Mouse (Mus musculus): ENCODE data around the gene Zfp593. TPM values are rescaled to one million over a fixed set of nuclear protein-coding genes. Genes with fewer than 3 reads are reported as not detected.

The Zfp593 gene
- polyA plus RNA-seq, 1 experiment from 2014 or later = 10.4 TPM

DNA sequence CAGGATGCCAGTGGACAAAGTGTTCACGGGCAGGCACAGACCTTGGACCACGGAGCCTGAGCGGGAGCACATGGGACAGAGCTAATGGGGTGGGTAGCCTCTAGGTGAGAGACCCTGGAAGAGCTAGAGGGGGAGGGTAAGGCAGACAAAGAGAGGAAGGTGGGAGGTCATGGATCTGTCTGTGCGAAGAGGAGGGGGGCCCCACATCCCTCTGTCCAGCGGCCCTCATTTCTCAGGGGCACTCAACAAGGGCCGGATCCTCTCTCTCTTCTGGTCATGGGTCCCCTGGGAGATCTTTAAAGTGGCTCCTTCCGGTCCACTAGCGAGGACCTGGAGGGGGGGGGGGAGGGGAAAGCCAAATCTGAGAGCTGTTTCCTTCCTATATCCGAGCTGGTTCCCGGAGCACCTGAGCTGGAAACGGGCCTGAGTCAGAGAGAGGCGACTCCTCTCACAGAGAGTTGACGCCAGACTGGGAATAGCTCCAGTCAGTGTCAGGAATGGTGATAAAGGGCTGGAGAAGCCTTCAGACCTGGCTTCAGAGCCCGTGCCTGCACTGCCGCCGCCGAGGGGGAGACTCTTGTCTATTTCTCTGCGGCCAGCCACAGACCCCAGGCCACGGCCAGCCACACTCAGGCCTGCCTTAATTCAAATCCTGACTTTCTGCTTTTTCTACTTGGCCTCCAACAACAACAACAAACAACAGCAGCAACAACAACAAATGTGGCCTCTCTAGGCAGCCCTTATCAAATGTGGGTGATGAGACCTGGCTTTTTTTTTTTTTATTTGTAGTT, 11.2 kb upstream of the Zfp593 start:
- TF ChIP-seq CTCF (IDR thresholded peaks at IDR 0.05) = no peak
- no peak for DNase-seq (ENCODE audit: low read depth, low spot score)
- POLR2A ChIA-PET = no interaction called here
- in situ Hi-C loops (cut with MboI; ENCODE audit: low pct_unique_long_range_greater_than_20kb) = loop anchor here (5.0 kb wide), 1 partner anchor 131 kb away; no protein-coding TSS in a partner anchor
- ATAC-seq = no peak
- peaks cover 7% of the 10 kb centered on the region for H3K27me3 ChIP-seq
- CTCF ChIA-PET = no interaction called here

DNA sequence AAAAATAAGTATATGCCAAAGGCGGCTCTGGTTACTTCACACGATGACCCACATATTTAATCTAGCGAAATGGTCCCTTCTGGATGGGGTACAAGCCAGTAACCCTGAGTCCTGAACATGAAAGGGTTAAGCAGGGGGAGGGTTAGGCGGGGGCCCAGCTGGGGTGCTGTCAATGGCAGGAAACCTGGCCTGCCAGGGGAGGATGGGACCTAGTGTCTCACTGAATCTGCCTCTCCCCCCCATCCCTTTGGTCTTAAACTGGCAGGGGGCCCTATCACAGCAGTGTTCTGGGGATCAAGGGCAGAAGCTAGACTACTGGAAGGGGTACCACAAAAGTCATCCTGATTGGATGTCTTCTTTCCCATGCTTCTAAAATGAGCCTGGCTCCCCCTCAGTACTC, 10.5 kb upstream of the Zfp593 start:
- ChIA-PET CTCF (no interaction called here), POLR2A (no interaction called here)
- DNase-seq (ENCODE audit: low read depth, low spot score) (no peak), ATAC-seq (no peak)
- TF ChIP-seq CTCF (IDR thresholded peaks at IDR 0.05) = no peak
- in situ Hi-C loops (cut with MboI; ENCODE audit: low pct_unique_long_range_greater_than_20kb) = loop anchor here (5.0 kb wide), 1 partner anchor 131 kb away; no protein-coding TSS in a partner anchor
- H3K27me3 ChIP-seq = peaks cover 11% of the 10 kb centered on the region

DNA sequence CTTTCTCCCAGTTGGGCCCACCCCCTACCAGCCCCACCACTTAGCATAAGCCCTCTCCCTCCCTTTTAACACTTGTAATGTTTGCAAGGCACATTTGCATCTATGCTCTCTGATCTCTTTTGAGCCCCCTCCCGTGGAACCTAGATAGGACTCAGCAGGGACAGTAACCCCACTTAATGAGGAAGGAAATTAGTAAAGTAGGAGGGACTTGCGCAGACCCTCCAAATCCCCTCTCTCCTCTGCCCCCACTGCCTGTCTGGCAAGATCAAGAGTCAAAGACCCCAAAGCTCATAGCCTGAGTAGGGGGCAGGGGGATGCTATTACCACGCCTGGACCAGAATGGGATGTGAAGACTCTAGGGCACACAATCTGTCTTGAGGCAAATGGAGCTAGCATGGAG, 9.4 kb upstream of the Zfp593 start:
- peaks cover 21% of the 10 kb centered on the region for H3K27me3 ChIP-seq
- in situ Hi-C loops (cut with MboI; ENCODE audit: low pct_unique_long_range_greater_than_20kb) = loop anchor here (5.0 kb wide), 1 partner anchor 132 kb away; no protein-coding TSS in a partner anchor
- ATAC-seq = no peak
- ChIA-PET POLR2A (no interaction called here), CTCF (no interaction called here)
- no peak for TF ChIP-seq CTCF (IDR thresholded peaks at IDR 0.05)
- DNase-seq (ENCODE audit: low read depth, low spot score) = no peak

DNA sequence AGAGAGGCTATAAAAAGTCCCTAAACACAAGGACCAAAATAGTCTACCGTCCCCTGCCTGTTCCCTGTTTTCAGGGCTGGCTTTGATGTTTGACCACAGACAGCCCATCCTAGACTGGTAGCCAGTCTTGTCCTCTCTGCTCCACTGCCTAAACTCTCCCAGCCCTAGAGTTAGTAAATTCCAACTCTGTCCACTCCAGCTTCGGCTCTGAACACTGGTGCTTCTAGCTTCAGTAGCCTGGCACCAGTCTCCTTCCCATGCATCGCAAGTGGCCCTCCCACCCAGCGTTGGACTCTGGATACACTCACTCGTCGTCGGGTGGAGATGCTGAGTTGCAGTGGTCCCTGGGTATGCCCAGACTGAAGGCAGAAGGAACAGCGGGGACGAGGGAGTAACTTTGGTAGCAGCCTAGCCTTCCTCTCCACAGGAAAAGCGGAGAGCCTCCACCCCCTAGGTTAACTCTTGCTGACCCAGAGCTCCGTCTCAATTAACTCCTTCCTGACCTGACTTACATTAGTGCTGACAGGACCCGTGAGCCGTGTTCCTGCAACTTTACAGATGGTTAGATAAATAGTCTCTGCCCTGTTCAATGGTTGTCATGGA, 8.4 kb upstream of the Zfp593 start, which contains the start of gene Grrp1:
Gene Grrp1 (minus strand): TSS at position 385 of the 603 bp plus-strand sequence.
- no peak for TF ChIP-seq CTCF (IDR thresholded peaks at IDR 0.05)
- ATAC-seq = no peak
- no peak for DNase-seq (ENCODE audit: low read depth, low spot score)
- POLR2A ChIA-PET = no interaction called here
- in situ Hi-C loops (cut with MboI; ENCODE audit: low pct_unique_long_range_greater_than_20kb) = no loop called here
- H3K27me3 ChIP-seq = peaks cover 21% of the 10 kb centered on the region
- CTCF ChIA-PET = no interaction called here

DNA sequence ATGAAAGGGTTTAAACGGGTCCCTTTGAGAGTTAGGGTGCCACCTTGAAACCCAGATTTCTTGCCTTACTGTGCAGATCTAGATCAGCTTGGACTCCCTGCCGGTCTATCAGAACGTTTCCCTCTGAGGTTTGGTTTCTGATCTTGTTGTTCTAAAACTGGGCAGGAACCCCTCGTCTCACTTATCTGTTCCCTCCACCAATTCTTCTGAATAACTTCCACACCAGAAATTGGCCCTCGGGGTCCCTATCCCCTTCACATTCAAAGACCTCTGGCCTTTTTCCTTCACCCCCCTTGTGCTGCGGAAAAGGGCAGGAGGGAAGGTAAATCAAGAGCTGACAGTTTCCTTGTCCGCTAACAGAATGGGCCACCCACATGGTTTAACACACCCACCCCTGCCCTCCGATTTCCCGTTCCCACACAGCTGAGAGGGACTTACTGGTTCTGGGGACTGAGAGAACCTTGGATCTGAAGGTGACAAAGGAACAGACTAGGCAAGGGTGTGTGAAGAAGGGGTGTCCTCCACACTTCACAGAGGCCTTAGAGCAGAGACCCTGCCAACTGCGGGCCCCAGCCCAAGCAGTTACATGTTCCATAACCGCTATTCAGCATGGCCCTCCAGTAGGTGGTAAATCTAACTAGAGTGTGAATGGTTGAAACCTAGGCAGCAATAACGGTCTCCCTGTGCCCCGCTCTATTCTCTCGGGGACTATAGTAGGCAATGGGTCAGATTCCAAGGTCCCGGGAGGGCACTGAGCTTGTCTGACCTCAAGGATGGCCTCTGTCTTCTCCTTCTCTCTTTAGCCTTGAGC, 7.7 kb upstream of the Zfp593 start:
- ChIA-PET POLR2A (no interaction called here), CTCF (no interaction called here)
- in situ Hi-C loops (cut with MboI; ENCODE audit: low pct_unique_long_range_greater_than_20kb) = no loop called here
- no peak for ATAC-seq
- H3K27me3 ChIP-seq = peaks cover 21% of the 10 kb centered on the region
- TF ChIP-seq CTCF (IDR thresholded peaks at IDR 0.05) = no peak
- DNase-seq (ENCODE audit: low read depth, low spot score) = no peak

DNA sequence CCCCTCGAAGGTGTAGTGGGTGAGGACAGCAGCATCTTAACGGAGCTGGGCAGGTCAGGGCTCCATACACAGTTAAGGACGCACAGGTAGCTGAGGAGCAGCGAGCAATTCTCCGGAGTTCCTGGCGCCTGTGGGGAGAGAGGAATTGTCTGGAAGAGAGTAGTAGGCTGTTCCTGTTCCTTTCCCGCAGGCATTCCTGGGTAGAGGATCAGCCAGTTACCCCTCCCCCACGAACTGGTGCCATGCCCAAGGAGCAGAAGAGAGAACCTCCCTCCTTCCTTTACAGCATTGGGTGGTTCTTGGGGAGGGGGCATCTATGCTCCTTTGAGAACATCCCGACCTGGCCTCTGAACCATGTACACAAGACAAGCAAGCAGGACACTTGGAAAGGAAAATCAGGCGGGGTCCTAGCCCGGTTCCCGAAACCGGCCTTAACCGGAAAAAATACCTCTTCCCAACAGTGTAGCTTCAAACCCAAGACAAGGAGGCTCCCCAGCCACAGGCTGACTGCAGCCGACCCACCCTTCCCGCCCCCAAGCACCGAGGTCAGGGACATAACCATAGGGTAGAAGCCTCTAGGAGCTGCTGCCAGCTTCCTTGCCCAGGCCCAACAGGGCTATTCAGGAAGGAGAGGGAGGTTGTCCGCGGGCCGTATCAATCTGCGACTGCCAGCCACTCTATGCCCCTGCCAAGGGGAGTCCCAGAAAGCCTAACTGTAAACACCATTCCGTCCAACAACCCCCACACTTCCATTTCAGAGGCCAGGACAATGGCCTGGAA, 6.9 kb upstream of the Zfp593 start:
- ATAC-seq (no peak), DNase-seq (ENCODE audit: low read depth, low spot score) (no peak)
- no peak for TF ChIP-seq CTCF (IDR thresholded peaks at IDR 0.05)
- peaks cover 21% of the 10 kb centered on the region for H3K27me3 ChIP-seq
- in situ Hi-C loops (cut with MboI; ENCODE audit: low pct_unique_long_range_greater_than_20kb) = no loop called here
- CTCF ChIA-PET = no interaction called here
- POLR2A ChIA-PET = no interaction called here

DNA sequence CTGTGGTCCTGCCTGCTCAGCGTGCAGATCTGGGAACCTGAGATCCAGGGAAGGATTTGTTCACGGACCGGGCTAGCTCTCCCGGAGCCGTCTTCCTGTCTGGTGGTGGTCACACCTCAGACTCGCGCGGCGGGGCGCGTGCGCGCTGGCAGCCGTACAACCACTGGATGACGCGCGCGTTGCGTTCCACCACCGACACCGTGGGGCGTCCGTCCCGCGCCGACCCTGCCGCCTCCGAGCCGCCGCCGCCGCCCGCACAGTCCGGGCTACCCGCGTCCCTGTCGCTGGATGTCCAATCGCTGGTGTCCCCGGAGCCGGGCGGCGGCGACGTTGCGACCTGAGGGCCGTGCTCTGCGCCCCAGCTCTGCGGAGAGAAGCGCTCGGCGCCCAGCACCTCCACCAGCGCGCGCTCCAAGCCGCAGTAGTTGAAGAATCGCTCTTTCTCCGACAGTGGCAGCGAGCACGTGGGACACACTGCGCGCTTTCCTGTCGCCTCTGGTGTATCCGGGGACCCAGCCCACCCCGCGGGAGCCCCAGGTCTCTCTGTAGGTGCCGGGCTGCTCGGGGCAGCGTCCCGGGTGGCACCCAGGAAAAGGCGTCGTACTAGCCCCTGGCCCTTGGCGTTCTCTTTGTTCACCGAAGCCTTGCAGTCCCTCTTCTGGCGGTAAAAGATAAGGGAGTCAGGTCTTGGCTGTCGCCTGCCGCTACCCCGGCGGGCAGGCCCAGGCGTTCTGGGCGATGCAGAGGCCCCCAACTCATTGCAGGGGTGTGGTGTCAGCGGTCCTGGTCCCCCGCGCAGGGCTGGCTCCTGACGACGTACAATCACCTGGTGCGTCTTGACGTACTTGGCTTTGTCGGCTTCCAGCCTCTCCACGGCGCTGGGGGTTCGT, 6.1 kb upstream of the Zfp593 start:
- ChIA-PET CTCF (interaction anchor here (1.5 kb wide), 1 partner anchor 41 kb away, joined by 6 read pairs; no protein-coding TSS in a partner anchor), POLR2A (no interaction called here)
- DNase-seq (ENCODE audit: low read depth, low spot score) = no peak
- in situ Hi-C loops (cut with MboI; ENCODE audit: low pct_unique_long_range_greater_than_20kb) = no loop called here
- no peak for ATAC-seq
- TF ChIP-seq CTCF (IDR thresholded peaks at IDR 0.05) = no peak
- peaks cover 21% of the 10 kb centered on the region for H3K27me3 ChIP-seq

DNA sequence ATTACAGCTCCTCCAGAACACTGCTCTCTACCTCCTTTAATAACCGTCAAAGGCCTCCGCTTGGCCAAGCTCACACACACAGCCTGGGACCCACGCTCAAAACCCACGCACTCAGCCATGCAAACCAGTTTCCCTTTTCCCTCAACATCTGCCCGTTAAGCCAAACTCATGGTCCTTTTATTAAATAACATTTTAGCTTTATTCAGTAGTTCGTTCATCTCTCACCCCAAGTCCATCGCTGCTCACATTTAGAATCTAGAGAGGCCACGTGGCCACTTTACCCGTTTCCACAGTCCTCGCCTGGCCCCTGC, 5.5 kb upstream of the Zfp593 start:
- in situ Hi-C loops (cut with MboI; ENCODE audit: low pct_unique_long_range_greater_than_20kb) = no loop called here
- ATAC-seq = no peak
- no peak for TF ChIP-seq CTCF (IDR thresholded peaks at IDR 0.05)
- peaks cover 21% of the 10 kb centered on the region for H3K27me3 ChIP-seq
- ChIA-PET POLR2A (no interaction called here), CTCF (interaction anchor here (1.2 to 1.5 kb wide), 2 partner anchors 42 to 83 kb away, joined by 3 to 6 read pairs; no protein-coding TSS in a partner anchor)
- DNase-seq (ENCODE audit: low read depth, low spot score) = no peak

DNA sequence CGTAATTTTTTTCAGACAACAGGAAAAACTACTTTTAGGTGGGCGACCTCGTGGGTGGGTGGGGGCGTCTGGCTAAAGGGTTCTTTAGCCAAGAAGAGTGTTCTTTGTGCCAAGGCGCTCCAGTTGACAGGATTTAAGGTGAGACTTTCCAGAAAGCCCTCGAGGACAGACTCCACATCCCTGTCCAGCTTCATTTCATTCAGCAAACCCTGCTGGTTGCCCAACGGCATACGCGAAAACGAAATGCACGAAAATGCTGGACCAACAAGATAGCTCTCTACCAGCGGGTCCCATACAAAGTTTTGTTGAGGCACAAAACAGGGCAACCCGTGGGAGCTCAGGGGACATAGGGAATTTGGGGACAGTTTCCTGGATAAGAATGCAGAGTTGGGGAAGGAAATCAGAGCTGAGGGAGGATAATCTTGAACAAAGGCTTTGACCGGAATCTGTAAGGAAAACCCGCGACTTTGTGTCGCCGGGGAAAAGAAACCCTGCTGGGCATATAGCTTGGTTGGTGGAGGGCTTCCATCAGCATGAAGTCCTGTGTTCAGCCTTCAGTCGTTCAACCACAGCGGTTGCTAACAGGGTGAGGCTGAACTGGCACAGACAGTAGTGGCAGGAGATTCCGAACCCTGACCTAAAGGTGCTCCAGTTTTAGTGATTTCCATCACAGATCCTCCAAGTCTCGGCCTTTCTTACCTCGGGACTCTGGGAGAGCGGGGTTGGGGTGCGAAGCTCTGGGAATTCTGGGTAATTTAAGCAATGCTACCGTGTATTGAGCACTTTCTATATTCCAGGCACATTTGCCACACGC, 4.9 kb upstream of the Zfp593 start:
- peaks cover 21% of the 10 kb centered on the region for H3K27me3 ChIP-seq
- in situ Hi-C loops (cut with MboI; ENCODE audit: low pct_unique_long_range_greater_than_20kb) = no loop called here
- ChIA-PET CTCF (interaction anchor here (0.9 to 1.5 kb wide), 4 partner anchors 14 to 82 kb away, joined by 3 to 6 read pairs (median 4); no protein-coding TSS in a partner anchor), POLR2A (no interaction called here)
- no peak for DNase-seq (ENCODE audit: low read depth, low spot score)
- ATAC-seq = no peak
- TF ChIP-seq CTCF (IDR thresholded peaks at IDR 0.05) = no peak

Data from Patski (cell line).